Mouse (Mus musculus) cortical plate, adult 2 months (tissue): Measurements from ENCODE around the gene Alkbh2.

Experiments used
- CTCF ChIP-seq: fragments of 200-500 bp; IDR thresholded peaks from 2 replicates; pipeline ENCODE4 v1.5.1; 2011; ENCODE audit warnings: mild to moderate bottlenecking, control low read depth, low read length; ENCODE audit not compliant: insufficient read depth; ENCODE audit errors: extremely low read depth
- POLR2A ChIP-seq: fragments of 200-500 bp; IDR thresholded peaks from 2 replicates; pipeline ENCODE4 v1.6.1; 2011; ENCODE audit warnings: mild to moderate bottlenecking, low read length, control low read depth; ENCODE audit not compliant: insufficient read depth; ENCODE audit errors: extremely low read depth

- 0 out of 2 replicates have a peak, but pooled peaks have one; percentile 33 for TF ChIP-seq POLR2A
- TF ChIP-seq CTCF: no peak
These were observed 47.7 kb upstream of the Alkbh2 start for GRCm38 (mm10) chr5:114175596-114176171.
